Mouse (Mus musculus) lung, postnatal 0 days (tissue): ENCODE data around the gene Lamp1. TPM values are rescaled to one million over a fixed set of nuclear protein-coding genes. Genes with fewer than 3 reads are reported as not detected.

Experiments
- ATAC-seq: fragments of 200-750 bp; cut with Nextera tagmentation; 2 replicates; pipeline ENCODE4 v1.8.0; 2017; ENCODE audit warnings: moderate library complexity
- DNase-seq: peaks from one replicate; pipeline ENCODE4 v3.0.0-alpha.2; 2016; ENCODE audit warnings: low spot score
- H3K27ac ChIP-seq: fragments of 300-500 bp; sonication (generic); 2 replicates; pipeline ENCODE4 v1.5.1; 2014; ENCODE audit warnings: antibody characterized with exemption, mild to moderate bottlenecking, low read length, mixed read lengths
- H3K27me3 ChIP-seq: fragments of 300-500 bp; sonication (generic); replicated peaks from 2 replicates; pipeline ENCODE4 v1.6.1; 2014; ENCODE audit warnings: low read length, mixed read lengths; ENCODE audit not compliant: insufficient read depth
- H3K36me3 ChIP-seq: fragments of 300-500 bp; sonication (generic); 2 replicates; pipeline ENCODE4 v1.6.1; 2014; ENCODE audit warnings: low read length, mixed read lengths; ENCODE audit not compliant: insufficient read depth
- H3K4me1 ChIP-seq: fragments of 300-500 bp; sonication (generic); 2 replicates; pipeline ENCODE4 v1.6.1; 2014; ENCODE audit warnings: antibody characterized with exemption, low read depth, low read length, mixed read lengths; ENCODE audit not compliant: insufficient read depth
- H3K4me2 ChIP-seq: fragments of 300-500 bp; sonication (generic); replicated peaks from 2 replicates; pipeline ENCODE4 v1.6.1; 2014; ENCODE audit warnings: low read depth, mild to moderate bottlenecking, low read length, moderate library complexity, mixed read lengths
- H3K4me3 ChIP-seq: fragments of 300-500 bp; sonication (generic); 2 replicates; pipeline ENCODE4 v1.5.1; 2014; ENCODE audit warnings: low read depth, low read length
- H3K9ac ChIP-seq: fragments of 300-500 bp; sonication (generic); replicated peaks from 2 replicates; pipeline ENCODE4 v1.6.1; 2014; ENCODE audit warnings: low read depth, mild to moderate bottlenecking
- H3K9me3 ChIP-seq: fragments of 300-500 bp; sonication (generic); 2 replicates; pipeline ENCODE4 v1.6.1; 2016; ENCODE audit warnings: low read length, mixed read lengths
- CTCF ChIP-seq: IDR thresholded peaks from 2 replicates; pipeline ENCODE4 v1.5.1; 2016; ENCODE audit warnings: antibody characterized with exemption, mild to moderate bottlenecking
- EP300 ChIP-seq: IDR thresholded peaks from 2 replicates; pipeline ENCODE4 v1.6.1; 2016; ENCODE audit warnings: antibody characterized with exemption, mild to moderate bottlenecking, control low read depth
- WGBS: fragments of 180-500 bp; shearing (Covaris S2); extraction: QIAGEN DNeasy Blood & Tissue Kit; methylation state at CpG from one replicate; pipeline ENCODE4 v1.1.7; 2014; 5-methylcytosine and 5-hydroxymethylcytosine counted together
- polyA plus RNA-seq: library from polyadenylated mRNA; unstranded; fragments of >200 nt; fragmentation: Nextera tagmentation; extraction: Ambion mirVana; gene quantifications from 2 replicates; pipeline ENCODE4 v1.2.1, GENCODE M21; 2015

The Lamp1 gene
- polyA plus RNA-seq, 1 experiment from 2014 or later = 522 TPM

DNA sequence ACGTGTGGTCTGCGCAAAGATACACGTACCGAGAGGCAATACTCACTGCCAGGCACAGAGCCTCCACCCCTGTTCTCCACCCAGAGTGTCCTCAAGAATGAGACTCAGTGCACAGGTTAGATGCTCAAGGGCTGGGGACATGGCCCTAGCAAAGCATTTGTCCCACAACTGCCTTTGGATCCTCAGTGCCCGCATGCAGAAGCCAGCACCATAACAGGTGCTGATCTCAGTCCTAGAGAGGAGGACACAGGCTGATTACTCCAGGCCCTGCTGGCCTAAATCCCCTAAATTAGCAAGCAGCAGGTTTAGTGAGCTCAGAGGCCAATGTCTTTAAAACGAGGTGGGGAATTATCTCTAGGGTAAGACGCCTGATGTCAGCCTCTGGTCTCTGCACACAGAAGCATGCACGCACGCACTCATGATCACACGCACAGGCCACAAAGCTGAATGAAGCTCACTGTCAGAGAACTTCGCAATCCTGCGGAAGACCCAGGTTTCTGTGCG is 29.1 kb downstream of the Lamp1 start:
- no peak overlapping the region for H3K4me3 ChIP-seq
- DNase-seq (no peak), ATAC-seq (no peak)
- no peaks in the 10 kb centered on the region for H3K36me3 ChIP-seq
- no peaks in the 10 kb centered on the region for H3K27me3 ChIP-seq
- H3K9me3 ChIP-seq = no peaks in the 10 kb centered on the region
- WGBS = 88% methylated on average over 13 of the region's 13 CpGs
- no peak overlapping the region for H3K27ac ChIP-seq
- no peak overlapping the region for H3K4me2 ChIP-seq
- H3K9ac ChIP-seq = no peak overlapping the region
- H3K4me1 ChIP-seq = no peaks in the 10 kb centered on the region
- TF ChIP-seq CTCF (no peak), EP300 (no peak)

DNA sequence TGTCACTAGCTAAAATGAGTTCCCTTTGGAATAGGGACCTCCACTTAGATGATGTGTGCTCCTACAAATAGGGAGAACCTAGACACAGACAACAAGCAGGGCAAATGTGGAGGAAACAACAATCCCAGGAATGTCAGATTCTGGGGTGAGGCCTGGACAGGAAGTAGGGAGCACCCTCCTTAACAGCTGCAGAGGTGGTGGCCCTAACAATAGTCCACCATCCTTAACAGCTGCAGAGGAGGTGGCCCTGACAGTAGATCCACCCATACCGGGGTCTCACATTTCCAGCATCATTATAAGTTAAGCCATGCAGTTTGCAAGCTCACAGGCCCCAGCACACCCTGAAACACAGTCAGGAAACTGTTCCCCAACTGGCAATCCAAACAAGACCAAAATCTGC is 29.9 kb downstream of the Lamp1 start:
- ATAC-seq = no peak
- Histone ChIP-seq H3K4me1 (no peaks in the 10 kb centered on the region), H3K27ac (no peak overlapping the region), H3K9me3 (no peaks in the 10 kb centered on the region), H3K4me3 (no peak overlapping the region), H3K4me2 (no peak overlapping the region), H3K9ac (no peak overlapping the region), H3K27me3 (no peaks in the 10 kb centered on the region), H3K36me3 (no peaks in the 10 kb centered on the region)
- TF ChIP-seq EP300 (no peak), CTCF (no peak)
- WGBS = 80% methylated on average over 1 of the region's 1 CpGs
- no peak for DNase-seq

DNA sequence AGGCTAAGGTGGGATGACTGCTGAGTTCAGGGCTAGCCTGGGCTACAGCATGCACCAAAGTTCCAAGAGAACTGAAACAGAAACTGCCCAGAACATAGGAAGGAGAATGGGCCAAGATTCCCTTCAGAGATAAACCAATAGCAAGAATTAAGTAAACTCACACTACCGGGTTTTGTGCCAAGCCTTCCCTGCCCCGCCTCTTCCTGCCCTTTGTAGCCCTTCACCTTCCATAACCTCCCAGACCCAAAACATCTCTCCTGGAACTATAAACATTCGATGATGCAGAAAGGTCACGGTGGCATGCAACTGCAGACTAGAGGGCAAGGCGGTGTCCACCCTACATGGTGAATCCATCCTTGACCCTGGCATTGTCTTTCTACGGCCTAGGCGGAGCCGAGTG is 31.3 kb downstream of the Lamp1 start:
- Histone ChIP-seq H3K4me3 (no peak overlapping the region), H3K36me3 (no peaks in the 10 kb centered on the region), H3K4me2 (no peak overlapping the region), H3K9ac (no peak overlapping the region), H3K4me1 (no peaks in the 10 kb centered on the region), H3K27ac (no peak overlapping the region), H3K9me3 (no peaks in the 10 kb centered on the region), H3K27me3 (no peaks in the 10 kb centered on the region)
- WGBS = 79% methylated on average over 8 of the region's 8 CpGs
- peak; percentile 62; the same call in 1 of the 2 replicates for TF ChIP-seq EP300
- TF ChIP-seq CTCF = no peak
- ATAC-seq (peak; percentile 53), DNase-seq (no peak)

DNA sequence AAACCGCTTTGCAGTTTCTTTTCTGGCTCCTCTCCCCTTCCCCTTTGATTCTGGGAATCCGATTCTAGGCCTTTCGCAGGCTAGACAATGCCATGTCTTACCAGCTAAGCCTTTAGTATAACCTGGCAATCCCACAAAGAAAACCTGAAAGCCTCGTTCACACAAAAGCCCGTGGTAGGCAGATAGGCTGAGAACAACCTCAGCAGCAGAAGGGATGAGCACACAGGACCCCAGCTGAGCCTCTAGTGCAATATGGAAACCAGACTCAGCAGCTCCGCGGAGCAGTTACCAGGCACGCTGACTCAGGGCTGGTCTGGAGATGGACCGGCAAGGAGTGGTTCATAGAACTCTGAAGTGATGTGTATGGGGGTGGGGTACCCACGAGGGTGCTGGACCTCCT is 35.9 kb downstream of the Lamp1 start:
- Histone ChIP-seq H3K9ac (no peak overlapping the region), H3K27me3 (no peaks in the 10 kb centered on the region; the same call in 1 of the 2 replicates), H3K27ac (no peak overlapping the region), H3K4me3 (no peak overlapping the region), H3K9me3 (no peaks in the 10 kb centered on the region), H3K36me3 (no peaks in the 10 kb centered on the region), H3K4me2 (no peak overlapping the region), H3K4me1 (no peaks in the 10 kb centered on the region)
- no peak for DNase-seq
- whole genome bisulfite sequencing = 52% methylated on average over 10 of the region's 10 CpGs
- ATAC-seq = no peak
- no peak for TF ChIP-seq CTCF
- no peak for TF ChIP-seq EP300

DNA sequence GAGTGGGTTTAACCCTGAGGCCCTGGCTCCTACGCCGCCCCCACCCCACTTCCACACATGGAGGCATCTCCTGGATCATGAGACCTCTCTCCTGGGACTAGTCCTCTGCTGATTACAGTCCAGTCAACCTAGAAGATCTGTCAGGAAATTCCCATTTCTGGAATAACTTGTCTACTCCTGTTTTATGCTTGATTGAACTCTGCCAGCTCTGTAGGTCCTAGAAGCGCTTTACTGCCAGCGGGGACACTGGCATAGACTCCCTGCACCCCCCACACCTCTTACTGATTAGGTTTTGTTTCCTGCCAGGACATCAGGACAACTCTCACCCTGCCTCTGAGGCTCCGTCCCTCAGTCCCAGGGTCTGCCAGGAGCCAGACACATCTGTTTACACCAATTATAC is 38.5 kb downstream of the Lamp1 start:
- no peak for ATAC-seq
- Histone ChIP-seq H3K9me3 (no peaks in the 10 kb centered on the region), H3K9ac (no peak overlapping the region), H3K4me1 (peaks cover 5% of the 10 kb centered on the region; the same call in 1 of the 2 replicates), H3K27me3 (peaks cover 12% of the 10 kb centered on the region), H3K36me3 (no peaks in the 10 kb centered on the region), H3K27ac (no peak overlapping the region), H3K4me2 (no peak overlapping the region), H3K4me3 (no peak overlapping the region)
- 83% methylated on average over 5 of the region's 5 CpGs for WGBS
- TF ChIP-seq EP300 (no peak), CTCF (no peak)
- no peak for DNase-seq

DNA sequence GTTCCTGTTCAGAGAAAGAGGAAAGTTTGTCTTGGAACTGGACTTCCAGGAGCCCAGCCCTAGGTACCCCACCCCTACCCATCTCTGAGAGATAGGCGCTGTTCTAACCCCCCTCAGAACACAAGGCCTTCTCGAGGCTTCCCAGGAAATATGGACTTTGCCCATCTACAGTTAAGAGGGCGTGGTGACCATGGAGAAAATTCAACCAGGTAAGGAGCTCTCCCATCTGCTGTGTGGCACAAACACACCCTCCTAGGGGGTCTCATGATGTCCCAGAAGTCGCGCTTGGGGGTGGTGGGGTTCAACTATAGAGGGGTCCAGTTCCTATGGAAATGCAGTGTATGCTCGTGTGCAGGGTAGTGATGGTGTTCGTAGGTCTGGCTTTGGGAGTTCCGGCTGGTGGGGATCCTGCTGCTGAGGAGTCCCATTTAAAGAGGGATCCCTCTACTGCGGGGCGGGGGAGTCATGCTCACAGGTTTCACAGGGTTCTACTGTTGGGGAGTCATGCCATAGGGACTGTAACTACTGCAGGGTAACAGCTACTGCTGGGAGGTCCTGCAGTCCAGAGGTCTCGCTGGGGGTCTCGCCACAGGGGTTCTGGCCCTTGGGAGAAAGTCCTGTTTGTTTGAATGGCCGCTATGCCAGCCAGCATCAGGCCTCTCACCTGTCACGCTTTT is 40.6 kb downstream of the Lamp1 start:
- no peak overlapping the region for H3K27ac ChIP-seq
- H3K4me1 ChIP-seq = peaks cover 7% of the 10 kb centered on the region; the same call in 1 of the 2 replicates
- no peak for DNase-seq
- 31% methylated on average over 14 of the region's 14 CpGs for WGBS
- peak overlapping the region; percentile 95 for H3K4me2 ChIP-seq
- no peaks in the 10 kb centered on the region for H3K9me3 ChIP-seq
- 0 out of 2 replicates have a peak overlapping the region, but pooled peaks have one; percentile 43 for H3K9ac ChIP-seq
- TF ChIP-seq CTCF (no peak), EP300 (no peak)
- H3K4me3 ChIP-seq = peak overlapping the region; percentile 59
- peaks cover 16% of the 10 kb centered on the region for H3K27me3 ChIP-seq
- H3K36me3 ChIP-seq = no peaks in the 10 kb centered on the region
- ATAC-seq = no peak
